Mouse (Mus musculus): ENCODE data around the gene Pttg1.

The Pttg1 gene

GRCm38 (mm10) chr11:43425824-43426413 is at the start of gene Pttg1:
Gene Pttg1 (minus strand): TSS chr11:43426251.
- peak; percentile 59 for DNase-seq

- DNase-seq: no peak
Measured at GRCm38 (mm10) chr11:43474225-43474774, 48.2 kb upstream of the Pttg1 start, which contains the start of gene C1qtnf2. Gene C1qtnf2 (plus strand): TSS chr11:43474276.

- no peak for DNase-seq
Measured at GRCm38 (mm10) chr11:43473635-43474224, 47.7 kb upstream of the Pttg1 start.

- no peak for DNase-seq
Measured at GRCm38 (mm10) chr11:43473115-43473514, 47.1 kb upstream of the Pttg1 start.

- no peak for DNase-seq
Measured at GRCm38 (mm10) chr11:43470881-43471820, 45.1 kb upstream of the Pttg1 start.

- no peak for DNase-seq
Measured at GRCm38 (mm10) chr11:43470118-43470517, 44.1 kb upstream of the Pttg1 start.

GRCm38 (mm10) chr11:43463204-43463603 is 37.2 kb upstream of the Pttg1 start:
- no peak for DNase-seq

- DNase-seq: no peak
Measured at GRCm38 (mm10) chr11:43452266-43452665, 26.2 kb upstream of the Pttg1 start.

- no peak for DNase-seq
Measured at GRCm38 (mm10) chr11:43451322-43451721, 25.3 kb upstream of the Pttg1 start.

GRCm38 (mm10) chr11:43449916-43450315 is 23.9 kb upstream of the Pttg1 start:
- no peak for DNase-seq

- DNase-seq: no peak
Measured at GRCm38 (mm10) chr11:43443183-43443582, 17.1 kb upstream of the Pttg1 start.

GRCm38 (mm10) chr11:43441121-43441520 is 15.1 kb upstream of the Pttg1 start:
- no peak for DNase-seq

GRCm38 (mm10) chr11:43434024-43434407 is 8.0 kb upstream of the Pttg1 start:
- no peak for DNase-seq

- peak; percentile 71 for DNase-seq
Measured at GRCm38 (mm10) chr11:43433254-43434023, 7.4 kb upstream of the Pttg1 start, which contains the start of gene Slu7. Gene Slu7 (plus strand): TSS chr11:43433744.

GRCm38 (mm10) chr11:43426414-43426884 is 398 bp upstream of the Pttg1 start:
- DNase-seq: peak; percentile 12

GRCm38 (mm10) chr11:43425166-43425709 is 813 bp downstream of the Pttg1 start:
- no peak for DNase-seq

GRCm38 (mm10) chr11:43424386-43424785 is 1.7 kb downstream of the Pttg1 start:
- DNase-seq: no peak

GRCm38 (mm10) chr11:43417201-43417600 is 8.8 kb downstream of the Pttg1 start:
- no peak for DNase-seq

GRCm38 (mm10) chr11:43412771-43413451 is 13.1 kb downstream of the Pttg1 start:
- peak; percentile 79 for DNase-seq

- peak; percentile 68 for DNase-seq
Measured at GRCm38 (mm10) chr11:43411413-43411812, 14.6 kb downstream of the Pttg1 start.

- no peak for DNase-seq
Measured at GRCm38 (mm10) chr11:43410291-43410690, 15.8 kb downstream of the Pttg1 start.
